Mouse (Mus musculus) cerebellum, postnatal 14 days (tissue): Measurements from ENCODE around the gene Psph.
"Not testable (repeated sequence)": the region's sequence is repeated elsewhere in the genome, so short reads cannot be mapped to it uniquely, and the experiment has no call there.

ENCODE experiments used
- DNase-seq, 2 experiments: peaks; one replicate each; pipeline ENCODE4 v3.0.0; 2021; ENCODE audit warnings: mixed read lengths in 2 of 2

Gene Psph

DNA sequence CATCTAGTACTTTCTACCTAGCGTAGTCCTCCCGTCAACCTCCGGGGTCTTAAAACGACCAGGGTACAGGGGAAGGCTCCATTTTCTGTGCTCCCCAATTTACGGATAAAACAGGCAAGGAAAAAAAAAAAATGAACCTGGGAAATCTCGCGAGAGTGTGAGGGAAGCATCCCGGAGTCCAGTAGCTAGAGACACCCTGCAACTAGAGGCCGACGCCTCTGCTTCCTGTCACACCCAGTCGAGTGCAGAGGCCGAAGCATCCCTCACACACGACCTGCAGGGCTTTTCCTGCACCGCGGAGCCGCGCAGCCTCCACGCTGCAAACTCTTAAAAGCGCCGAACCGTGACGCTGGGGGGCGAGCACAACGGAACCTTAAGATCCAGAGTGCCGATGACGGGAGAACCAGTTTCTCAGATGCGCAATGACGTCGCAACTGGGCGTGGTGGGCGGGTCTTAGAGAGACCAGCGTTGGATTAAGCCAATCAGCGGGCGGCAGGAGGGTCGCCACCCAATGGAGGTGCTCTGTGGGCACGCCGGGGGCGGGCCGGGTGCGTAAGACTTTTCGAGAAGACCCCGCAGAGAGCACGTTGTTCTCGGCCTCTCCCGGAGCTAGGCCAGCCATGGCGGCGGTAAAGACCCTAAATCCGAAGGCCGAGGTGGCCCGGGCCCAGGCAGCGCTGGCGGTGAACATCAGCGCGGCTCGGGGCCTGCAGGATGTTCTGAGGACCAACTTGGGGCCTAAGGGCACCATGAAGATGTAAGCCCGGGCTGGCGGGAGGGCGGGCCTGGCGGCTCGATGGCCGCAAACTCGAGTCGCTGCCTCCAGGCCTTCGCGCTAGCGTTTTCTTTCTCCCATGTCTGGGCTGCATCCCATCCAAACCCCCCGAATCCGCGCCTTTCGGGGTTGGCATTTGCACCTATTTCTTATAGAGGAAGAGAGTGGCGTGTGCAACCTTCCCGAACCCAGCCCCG lies at the start of gene Psph:
Gene Psph (minus strand): TSS at position 632 of the 973 bp plus-strand sequence.
- DNase-seq: peak; percentile 98 to 99

DNA sequence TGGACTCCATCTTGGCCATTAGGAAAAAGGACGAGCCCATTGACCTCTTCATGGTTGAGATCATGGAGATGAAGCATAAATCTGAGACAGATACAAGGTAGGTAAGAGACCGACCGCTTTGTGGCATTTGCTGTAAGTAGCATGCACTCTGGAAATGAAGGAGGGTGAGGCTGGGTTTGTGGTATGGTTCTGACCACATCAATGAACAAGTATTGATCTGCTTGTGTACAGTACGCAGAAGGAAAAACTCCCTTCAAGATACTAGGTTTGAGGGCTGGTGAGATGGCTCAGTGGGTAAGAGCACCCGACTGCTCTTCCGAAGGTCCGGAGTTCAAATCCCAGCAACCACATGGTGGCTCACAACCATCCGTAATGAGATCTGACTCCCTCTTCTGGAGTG lies 3.3 kb upstream of the Psph start:
- DNase-seq: not testable (repeated sequence)

GRCm38 (mm10) chr5:129787818-129788593 lies 757 bp upstream of the Psph start:
- no peak for DNase-seq

- peak in 1 of 2 experiments; percentile 24 for DNase-seq
These were observed 1.1 kb downstream of the Psph start for GRCm38 (mm10) chr5:129786161-129786560.

DNA sequence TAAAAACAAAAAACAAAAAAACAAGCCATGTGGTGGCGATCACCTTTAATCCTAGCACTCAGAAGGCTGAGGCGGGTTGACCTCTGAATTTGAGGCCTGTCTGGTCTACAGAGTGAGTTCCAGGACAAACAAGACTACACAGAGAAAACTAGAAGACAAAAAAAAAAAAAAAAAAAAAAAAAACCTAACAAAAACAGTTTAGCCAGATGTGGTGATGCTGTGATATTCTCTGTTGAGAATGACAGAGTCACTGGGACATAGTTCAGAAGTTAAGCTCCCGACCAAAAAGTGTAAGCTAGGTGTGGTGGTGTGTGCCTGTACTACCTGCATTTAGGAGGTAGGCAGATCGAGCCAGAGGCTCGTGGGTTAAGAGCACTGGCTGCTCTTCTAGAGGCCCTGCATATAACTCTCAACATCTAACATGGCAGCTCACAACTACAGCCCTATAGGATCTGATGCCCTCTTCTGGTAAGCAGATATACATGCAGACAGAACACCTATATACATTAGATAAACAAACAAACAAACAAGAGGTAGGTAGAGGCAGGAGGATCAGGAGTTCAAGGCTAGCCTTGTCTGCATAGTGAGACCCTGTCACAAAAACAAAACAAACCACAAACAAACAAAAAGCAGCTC lies 1.9 kb downstream of the Psph start:
- DNase-seq: no peak

DNA sequence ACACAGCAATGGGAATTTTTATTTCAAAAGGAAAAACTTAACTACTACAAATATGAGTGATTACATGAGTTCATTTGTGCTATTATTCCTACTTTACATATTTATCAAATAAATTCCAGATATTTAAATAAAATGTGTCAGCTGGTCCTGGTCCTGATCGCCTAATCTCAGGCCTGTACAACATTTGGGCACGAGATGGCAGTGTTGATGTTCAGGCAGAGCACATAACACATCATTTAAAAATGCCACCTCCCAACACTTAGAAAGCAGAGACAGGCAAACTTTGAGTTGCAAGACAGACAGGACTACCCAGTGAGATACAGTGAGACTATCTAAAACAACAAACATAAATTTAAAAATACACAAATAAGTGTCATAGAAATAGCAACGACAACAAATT lies 5.0 kb downstream of the Psph start:
- DNase-seq: peak in 1 of 2 experiments; percentile 28

DNA sequence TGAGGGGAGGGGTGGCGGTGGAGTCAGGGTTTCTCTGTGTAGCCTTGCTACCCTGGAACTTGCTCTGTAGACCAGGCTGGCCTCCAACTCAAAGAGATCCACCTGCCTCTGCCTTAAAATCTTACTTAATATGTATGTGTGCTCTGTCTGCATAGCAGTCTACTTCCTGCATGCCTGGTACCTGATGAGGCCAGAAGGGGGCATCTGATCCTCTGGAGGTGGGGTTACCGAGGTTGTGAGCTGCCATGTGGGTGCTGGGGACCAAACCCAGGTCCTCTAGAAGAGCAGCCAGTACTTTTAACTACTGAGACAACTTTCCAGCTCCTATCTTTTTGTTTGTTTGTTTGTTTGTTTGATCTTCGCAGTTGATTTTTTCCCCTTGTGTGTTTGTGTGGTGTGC lies 7.1 kb downstream of the Psph start:
- DNase-seq: no peak

DNA sequence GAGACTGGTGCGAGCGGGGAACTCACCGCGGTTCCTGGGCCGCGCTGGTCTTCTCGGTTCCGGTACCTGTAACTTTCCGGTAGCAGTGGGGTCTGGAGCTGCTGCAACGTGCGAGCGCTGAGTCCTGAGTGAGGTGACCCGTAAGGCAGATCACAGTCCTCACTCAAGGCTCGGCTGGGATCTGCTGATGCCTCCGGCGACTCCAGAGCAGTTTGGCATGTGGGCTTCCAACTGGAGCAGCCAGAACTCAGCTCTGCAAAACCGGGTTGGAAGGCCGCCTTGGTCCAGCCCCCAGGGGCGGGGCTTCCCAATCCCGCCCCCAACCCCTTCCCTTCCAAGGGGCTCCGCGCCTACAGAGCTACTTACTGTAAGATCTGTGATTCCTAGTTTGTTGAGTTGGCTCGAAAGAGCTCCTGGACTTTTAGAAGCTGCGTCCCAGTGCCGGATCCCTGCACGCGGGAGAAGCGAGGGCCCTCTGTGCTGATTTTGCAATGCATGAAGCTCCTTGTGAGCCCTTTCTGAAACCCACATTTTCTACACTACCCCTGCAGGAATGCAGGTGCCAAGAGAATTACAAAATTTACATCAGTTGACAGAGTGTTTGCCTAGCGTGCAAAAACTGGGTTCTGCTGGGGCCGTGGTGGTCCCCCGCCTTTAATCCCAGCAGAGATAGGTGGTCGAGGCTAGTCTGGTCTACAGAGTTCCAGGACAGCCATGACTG lies 8.1 kb downstream of the Psph start:
- peak; percentile 86 for DNase-seq

GRCm38 (mm10) chr5:129778348-129778995 lies 8.8 kb downstream of the Psph start:
- DNase-seq: no peak

DNA sequence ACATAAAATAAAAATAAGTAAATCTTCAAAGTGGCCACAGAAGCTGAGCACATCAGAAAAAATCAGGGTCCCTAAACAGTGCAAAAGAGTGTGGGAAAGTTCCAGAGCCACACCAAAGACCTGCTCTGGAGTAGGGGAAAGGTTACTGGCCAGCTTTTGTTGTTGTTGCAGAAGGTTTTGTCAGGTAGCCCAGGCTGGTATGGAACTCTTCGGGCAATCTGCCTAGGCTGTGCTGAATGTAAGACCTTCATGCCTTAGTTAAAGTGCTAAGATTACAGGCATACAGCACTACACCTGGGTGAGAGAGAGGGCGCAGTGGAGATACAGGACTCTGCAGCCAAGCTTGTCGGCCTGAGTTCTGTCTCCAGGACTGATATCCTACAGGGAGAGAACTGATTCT lies 12.6 kb downstream of the Psph start:
- DNase-seq: no peak

DNA sequence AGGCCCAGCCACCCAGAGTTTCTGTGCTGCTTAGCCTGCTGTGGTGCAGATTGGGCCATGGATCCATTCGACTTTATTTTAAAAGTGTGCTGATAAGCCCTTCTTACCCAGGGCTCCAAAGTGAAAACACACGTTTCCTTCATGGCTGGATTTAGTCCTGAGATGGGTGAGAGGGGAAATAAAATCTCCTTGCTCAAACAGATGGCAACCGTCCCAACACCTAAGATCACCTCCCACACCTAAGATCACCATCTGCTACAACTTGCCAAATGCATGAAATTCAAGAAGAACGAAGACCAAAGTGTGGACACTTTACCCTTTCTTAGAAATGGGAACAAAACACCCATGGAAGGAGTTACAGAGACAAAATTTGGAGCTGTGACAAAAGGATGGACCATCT lies 13.9 kb downstream of the Psph start:
- DNase-seq: not testable (repeated sequence)

- DNase-seq: no peak
These were observed 14.8 kb downstream of the Psph start for GRCm38 (mm10) chr5:129772433-129772832.

- DNase-seq: no peak
These were observed 16.6 kb downstream of the Psph start for GRCm38 (mm10) chr5:129770443-129771355.

DNA sequence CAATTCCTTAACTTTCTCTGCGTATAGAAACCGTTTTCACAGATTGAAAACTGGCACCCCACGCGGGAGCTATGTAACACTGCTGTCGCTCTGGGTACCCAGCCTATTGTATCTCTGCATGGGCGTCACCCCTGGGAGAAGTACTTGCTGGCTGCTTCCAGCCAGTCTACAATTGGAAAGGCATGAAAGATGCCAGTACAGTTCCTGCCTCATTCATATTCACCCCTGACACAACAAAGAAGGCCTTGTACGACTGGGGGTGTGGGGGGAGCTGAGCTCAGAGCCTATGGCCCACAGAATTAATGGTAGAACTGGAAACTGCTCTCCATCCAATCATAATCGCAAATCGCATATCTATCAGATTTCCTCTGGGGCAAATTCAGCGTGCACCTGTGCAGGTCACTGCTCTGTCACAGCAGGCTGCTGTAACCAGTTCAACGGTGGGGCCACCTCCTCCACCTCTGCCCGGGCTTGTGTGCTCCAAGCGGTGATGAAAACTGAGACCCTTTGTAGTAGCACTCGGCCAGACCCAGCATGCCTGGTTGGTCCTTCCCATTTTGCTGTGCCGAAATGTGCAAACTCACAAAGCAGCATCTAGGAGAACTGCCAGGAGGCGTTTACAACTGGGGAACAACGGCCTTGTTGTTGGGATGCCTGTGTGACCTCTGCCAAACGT lies 25.2 kb downstream of the Psph start:
- DNase-seq: peak in 1 of 2 experiments; percentile 17

GRCm38 (mm10) chr5:129759929-129760480 lies 27.2 kb downstream of the Psph start:
- no peak for DNase-seq

DNA sequence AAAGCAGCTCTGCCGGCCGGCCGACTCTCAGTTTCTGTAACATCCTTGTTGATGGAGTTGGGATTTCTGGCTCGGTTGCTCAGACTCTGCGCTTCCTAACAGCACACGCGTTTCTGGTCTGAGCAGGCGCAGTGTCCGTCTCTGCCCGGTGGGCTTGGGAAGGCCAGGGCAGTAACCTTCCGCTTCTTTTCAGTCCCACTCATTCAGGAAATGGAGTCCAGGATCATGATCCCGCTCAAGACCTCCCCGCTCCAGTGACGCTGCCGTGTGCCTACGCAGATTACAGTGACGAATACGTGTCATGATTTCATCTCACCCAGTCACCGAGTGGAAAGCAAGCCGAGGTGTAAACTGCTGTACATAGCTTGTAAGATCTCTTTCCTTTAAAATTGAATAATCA lies 30.4 kb downstream of the Psph start:
- DNase-seq: no peak

- DNase-seq: no peak
These were observed 43.2 kb downstream of the Psph start for GRCm38 (mm10) chr5:129744050-129744449.

- DNase-seq: no peak
These were observed 44.3 kb downstream of the Psph start for GRCm38 (mm10) chr5:129742903-129743488.

DNA sequence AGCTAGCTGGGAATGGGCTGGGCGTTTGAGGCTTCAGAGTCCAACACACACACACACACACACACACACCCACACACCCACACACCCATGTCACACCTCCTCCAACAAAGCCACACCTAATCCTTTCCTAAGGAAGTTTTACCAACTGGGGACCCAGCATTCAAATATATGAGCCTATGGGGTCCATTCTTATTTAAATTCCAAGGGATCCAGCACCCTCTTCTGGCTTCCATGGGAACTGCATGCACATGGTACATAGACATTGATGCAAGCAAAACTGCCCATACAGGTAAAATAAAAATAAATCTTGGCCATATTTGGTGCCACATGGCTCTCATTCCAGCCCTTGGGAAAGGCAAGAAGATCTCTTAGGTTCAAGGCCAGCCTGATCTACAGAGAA lies 46.3 kb downstream of the Psph start:
- peak in 1 of 2 experiments; percentile 61 for DNase-seq
